Mouse (Mus musculus) megakaryocyte, embryonic 14.5 days (primary cell): ENCODE measurements around the gene Cx3cr1. TPM values are rescaled to one million over a fixed set of nuclear protein-coding genes. Genes with fewer than 3 reads are reported as not detected.

ENCODE experiments used
- H3K27me3 ChIP-seq: replicated peaks from 2 replicates; pipeline ENCODE3; 2012; ENCODE audit warnings: inconsistent platforms
- H3K36me3 ChIP-seq: replicated peaks from 2 replicates; pipeline ENCODE3; 2012; ENCODE audit warnings: low read length, inconsistent platforms, mixed read lengths
- H3K4me1 ChIP-seq: 2 replicates; pipeline ENCODE4 v1.6.1; 2012; ENCODE audit warnings: inconsistent platforms
- H3K4me3 ChIP-seq: replicated peaks from 2 replicates; pipeline ENCODE3; 2012; ENCODE audit warnings: moderate library complexity, mild to moderate bottlenecking, inconsistent platforms
- H3K9me3 ChIP-seq: 2 replicates; pipeline ENCODE4 v1.6.1; 2012; ENCODE audit warnings: inconsistent platforms
- FLI1 ChIP-seq: IDR thresholded peaks from 2 replicates; pipeline ENCODE4 v1.6.1; 2012; ENCODE audit warnings: low read length, inconsistent platforms, mixed read lengths
- GATA1 ChIP-seq: IDR thresholded peaks from 3 replicates; pipeline ENCODE4 v1.6.1; 2012; ENCODE audit warnings: mixed read lengths, low read length, inconsistent platforms, borderline replicate concordance
- polyA plus RNA-seq: library from polyadenylated mRNA; stranded (reverse); fragments of >175 nt; gene quantifications from 2 replicates; pipeline ENCODE4 v1.2.3, GENCODE M21; 2012; ENCODE audit warnings: low replicate concordance; ENCODE audit not compliant: insufficient read depth

Gene Cx3cr1
- polyA plus RNA-seq, 1 experiment = 0.73 TPM

- Histone ChIP-seq H3K9me3 (no peaks in the 10 kb centered on the region), H3K36me3 (peaks cover 6% of the 10 kb centered on the region), H3K4me1 (peaks cover 57% of the 10 kb centered on the region), H3K27me3 (peaks cover 15% of the 10 kb centered on the region), H3K4me3 (no peak overlapping the region)
- TF ChIP-seq GATA1 (no peak), FLI1 (no peak)
Observed at GRCm38 (mm10) chr9:119962216-119962615, 107.5 kb downstream of the Cx3cr1 start.

- Histone ChIP-seq H3K9me3 (no peaks in the 10 kb centered on the region), H3K4me3 (no peak overlapping the region), H3K4me1 (peaks cover 61% of the 10 kb centered on the region), H3K36me3 (peaks cover 3% of the 10 kb centered on the region), H3K27me3 (peaks cover 19% of the 10 kb centered on the region)
- TF ChIP-seq GATA1 (no peak), FLI1 (no peak)
Observed at GRCm38 (mm10) chr9:119958835-119959234, 110.8 kb downstream of the Cx3cr1 start.

- no peak for TF ChIP-seq GATA1
- no peak for TF ChIP-seq FLI1
- H3K36me3 ChIP-seq = peaks cover 3% of the 10 kb centered on the region
- H3K4me1 ChIP-seq = peaks cover 59% of the 10 kb centered on the region
- H3K27me3 ChIP-seq = peaks cover 22% of the 10 kb centered on the region
- no peaks in the 10 kb centered on the region for H3K9me3 ChIP-seq
- no peak overlapping the region for H3K4me3 ChIP-seq
Observed at GRCm38 (mm10) chr9:119951388-119951787, 118.3 kb downstream of the Cx3cr1 start.

- no peak for TF ChIP-seq GATA1
- no peak overlapping the region for H3K4me3 ChIP-seq
Observed at GRCm38 (mm10) chr9:119950434-119950833, 119.2 kb downstream of the Cx3cr1 start.

GRCm38 (mm10) chr9:119948804-119949203 lies 120.9 kb downstream of the Cx3cr1 start:
- H3K27me3 ChIP-seq = peaks cover 19% of the 10 kb centered on the region
- H3K9me3 ChIP-seq = no peaks in the 10 kb centered on the region
- H3K36me3 ChIP-seq = no peaks in the 10 kb centered on the region
- peaks cover 56% of the 10 kb centered on the region for H3K4me1 ChIP-seq
- H3K4me3 ChIP-seq = no peak overlapping the region
- TF ChIP-seq GATA1 = no peak
- TF ChIP-seq FLI1 = no peak

More at GRCm38 (mm10) chr9:119950434-119950833, 119.2 kb downstream of the Cx3cr1 start:
- Histone ChIP-seq H3K9me3 (no peaks in the 10 kb centered on the region), H3K36me3 (peaks cover 3% of the 10 kb centered on the region), H3K27me3 (peaks cover 22% of the 10 kb centered on the region), H3K4me1 (peaks cover 59% of the 10 kb centered on the region)

GRCm38 (mm10) chr9:119945173-119945900 lies 124.3 kb downstream of the Cx3cr1 start:
- no peak overlapping the region for H3K4me3 ChIP-seq
- no peaks in the 10 kb centered on the region for H3K9me3 ChIP-seq
- H3K27me3 ChIP-seq = peaks cover 5% of the 10 kb centered on the region
- H3K36me3 ChIP-seq = no peaks in the 10 kb centered on the region
- peaks cover 83% of the 10 kb centered on the region for H3K4me1 ChIP-seq
- TF ChIP-seq GATA1 (no peak), FLI1 (no peak)

- Histone ChIP-seq H3K36me3 (no peaks in the 10 kb centered on the region), H3K4me3 (peak overlapping the region; percentile 71), H3K27me3 (peaks cover 12% of the 10 kb centered on the region), H3K9me3 (no peaks in the 10 kb centered on the region), H3K4me1 (peaks cover 79% of the 10 kb centered on the region)
- no peak for TF ChIP-seq GATA1
- no peak for TF ChIP-seq FLI1
Observed at GRCm38 (mm10) chr9:119943326-119943725, 126.4 kb downstream of the Cx3cr1 start.

- Histone ChIP-seq H3K36me3 (no peaks in the 10 kb centered on the region), H3K27me3 (peaks cover 15% of the 10 kb centered on the region), H3K9me3 (no peaks in the 10 kb centered on the region), H3K4me3 (no peak overlapping the region), H3K4me1 (peaks cover 89% of the 10 kb centered on the region)
- no peak for TF ChIP-seq FLI1
- no peak for TF ChIP-seq GATA1
Observed at GRCm38 (mm10) chr9:119941861-119942260, 127.8 kb downstream of the Cx3cr1 start.

- H3K4me3 ChIP-seq = no peak overlapping the region
- peaks cover 13% of the 10 kb centered on the region for H3K27me3 ChIP-seq
- TF ChIP-seq GATA1 = no peak
- no peak for TF ChIP-seq FLI1
- H3K9me3 ChIP-seq = no peaks in the 10 kb centered on the region
- peaks cover 89% of the 10 kb centered on the region for H3K4me1 ChIP-seq
- H3K36me3 ChIP-seq = no peaks in the 10 kb centered on the region
Observed at GRCm38 (mm10) chr9:119941407-119941806, 128.3 kb downstream of the Cx3cr1 start.

- no peak for TF ChIP-seq GATA1
- no peak for TF ChIP-seq FLI1
- Histone ChIP-seq H3K9me3 (no peaks in the 10 kb centered on the region), H3K4me3 (no peak overlapping the region), H3K36me3 (peaks cover 4% of the 10 kb centered on the region), H3K4me1 (peaks cover 83% of the 10 kb centered on the region), H3K27me3 (peaks cover 13% of the 10 kb centered on the region)
Observed at GRCm38 (mm10) chr9:119939646-119940045, 130.0 kb downstream of the Cx3cr1 start.

- TF ChIP-seq FLI1 (no peak), GATA1 (no peak)
- Histone ChIP-seq H3K27me3 (peaks cover 13% of the 10 kb centered on the region), H3K36me3 (peaks cover 13% of the 10 kb centered on the region), H3K9me3 (no peaks in the 10 kb centered on the region), H3K4me3 (no peak overlapping the region), H3K4me1 (peaks cover 78% of the 10 kb centered on the region)
Observed at GRCm38 (mm10) chr9:119938496-119938895, 131.2 kb downstream of the Cx3cr1 start.
